Comparison of ENCODE assay signal across 24 mouse cellular contexts in genomic region chr6:148259074-148259473, GRCm38 (mm10).
"Had no signal": no experiment of that assay in that cellular context is flagged by ENCODE, and none has a peak within 500 bp of the region (broad histone marks: within the 10 kb centered on the region; RNA-seq: fewer than 3 reads in every experiment).

No protein-coding gene starts in this region.

- H3K27me3 ChIP-seq: heart, embryonic 12.5 days; hindbrain, embryonic 12.5 days; kidney, embryonic 15.5 days; limb, embryonic 13.5 days; limb, embryonic 15.5 days; liver, embryonic 12.5 days had no signal

- H3K9ac ChIP-seq: heart, embryonic 12.5 days; hindbrain, embryonic 12.5 days; hindbrain, embryonic 14.5 days; kidney, embryonic 15.5 days; limb, embryonic 13.5 days; limb, embryonic 15.5 days; liver, embryonic 12.5 days had no signal

- H3K4me2 ChIP-seq: heart, embryonic 12.5 days; hindbrain, embryonic 12.5 days; hindbrain, embryonic 14.5 days; kidney, embryonic 15.5 days; limb, embryonic 13.5 days; limb, embryonic 15.5 days; liver, embryonic 12.5 days had no signal

- H3K27ac ChIP-seq: heart, adult 2 months; hindbrain, embryonic 12.5 days; hindbrain, embryonic 14.5 days; hindbrain, postnatal 0 days; kidney, embryonic 15.5 days; kidney, postnatal 0 days; limb, embryonic 13.5 days; limb, embryonic 15.5 days; liver, embryonic 12.5 days had no signal

- H3K4me1 ChIP-seq: limb, embryonic 15.5 days had no signal

- H3K36me3 ChIP-seq: heart, embryonic 12.5 days; hindbrain, embryonic 12.5 days; kidney, embryonic 15.5 days; limb, embryonic 13.5 days; limb, embryonic 15.5 days; liver, embryonic 12.5 days had no signal

- H3K9me3 ChIP-seq: heart, embryonic 12.5 days; hindbrain, embryonic 12.5 days; kidney, embryonic 15.5 days; limb, embryonic 13.5 days; limb, embryonic 15.5 days; liver, embryonic 12.5 days had no signal

- ATAC-seq: hindbrain, postnatal 0 days; intestine, embryonic 16.5 days; liver, embryonic 12.5 days had no signal

- DNase-seq: gastrocnemius, postnatal 14 days; gastrocnemius, postnatal 36 days; heart, adult 11 months; heart, adult 2 months; heart, postnatal 10 days; heart, postnatal 36 days; kidney, adult 11 months; kidney, adult 2 months; kidney, adult 9 months; kidney, postnatal 14 days; kidney, postnatal 36 days; layer of hippocampus, adult 9-11 months; layer of hippocampus, postnatal 36 days; left cerebral cortex, postnatal 4 days had no signal

- H3K4me3 ChIP-seq: heart, adult 2 months; heart, embryonic 12.5 days; hindbrain, embryonic 12.5 days; kidney, embryonic 15.5 days; limb, embryonic 13.5 days; limb, embryonic 15.5 days; liver, embryonic 12.5 days had no signal
